Mouse (Mus musculus) layer of hippocampus, postnatal 14 days (tissue): ENCODE results near the gene Leprot. TPM values are rescaled to one million over a fixed set of nuclear protein-coding genes. Genes with fewer than 3 reads are reported as not detected.

ENCODE experiments used
- DNase-seq, 2 experiments: peaks; one replicate each; pipeline ENCODE4 v3.0.0; 2021 to 2022; ENCODE audit warnings: low spot score in 2 of 2, mixed read lengths in 1 of 2
- long read RNA-seq, 2 experiments: library from polyadenylated mRNA; stranded (forward); transcript quantifications; one replicate each; pipeline ENCODE4 v2.0.0; 2021
- total RNA-seq, 2 experiments: library from RNA; stranded (reverse); gene quantifications; 2 replicates each; pipeline ENCODE4 v1.2.3; 2021

Gene Leprot
- total RNA-seq, result 10 to 100 TPM; 28.1 to 33.2 TPM
- long read RNA-seq, experiment 1, transcript Leprot-201 (4 exons, 1,898 nt), result major isoform, 34 of 35 reads
- long read RNA-seq, experiment 1, partial matches to known transcripts, result 0 of 35 reads
- long read RNA-seq, experiment 1, other reads (novel, unspliced or antisense), result 1 of 35 reads
- long read RNA-seq, experiment 2, transcript Leprot-201 (4 exons, 1,898 nt), result major isoform, 58 of 60 reads
- long read RNA-seq, experiment 2, partial matches to known transcripts, result 2 of 60 reads
- long read RNA-seq, experiment 2, other reads (novel, unspliced or antisense), result 0 of 60 reads

DNA sequence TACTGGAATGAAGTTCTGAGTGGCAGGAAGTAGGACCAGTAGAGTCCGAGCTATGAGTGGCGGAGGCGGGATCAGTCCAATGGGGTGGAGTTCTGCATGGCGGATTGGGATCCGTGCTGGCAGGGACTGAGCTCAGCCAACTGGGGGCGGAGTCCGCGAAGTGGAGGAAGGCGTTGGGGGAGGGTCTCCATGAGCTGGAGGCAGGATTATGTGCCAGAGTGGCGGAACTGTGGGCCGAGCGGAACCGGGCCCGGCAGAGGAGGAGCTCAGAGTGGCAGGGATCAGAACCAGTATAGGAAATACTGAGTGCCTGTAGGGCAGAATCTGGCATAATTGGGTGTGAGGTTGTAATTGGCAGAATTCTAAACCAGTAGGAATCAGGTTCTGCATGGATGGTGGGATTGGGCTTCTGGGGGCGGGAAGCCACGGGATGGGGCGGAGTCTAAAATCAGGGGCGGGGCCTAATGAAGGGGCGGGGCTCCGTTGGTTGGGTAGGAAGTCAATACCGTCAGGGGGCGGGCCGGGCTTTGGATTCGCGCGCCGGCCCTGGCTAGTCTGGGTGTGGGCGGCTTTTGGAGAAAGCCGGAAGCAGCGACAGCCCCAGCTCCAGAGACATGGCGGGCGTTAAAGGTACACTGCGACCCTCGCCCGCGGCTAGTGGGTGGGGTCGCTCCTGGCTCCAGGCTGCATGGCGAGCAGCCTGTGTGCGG, at the start of gene Leprot:
Gene Leprot (plus strand): TSS at position 523 of the 710 bp plus-strand sequence.
- peak; percentile 100 for DNase-seq

DNA sequence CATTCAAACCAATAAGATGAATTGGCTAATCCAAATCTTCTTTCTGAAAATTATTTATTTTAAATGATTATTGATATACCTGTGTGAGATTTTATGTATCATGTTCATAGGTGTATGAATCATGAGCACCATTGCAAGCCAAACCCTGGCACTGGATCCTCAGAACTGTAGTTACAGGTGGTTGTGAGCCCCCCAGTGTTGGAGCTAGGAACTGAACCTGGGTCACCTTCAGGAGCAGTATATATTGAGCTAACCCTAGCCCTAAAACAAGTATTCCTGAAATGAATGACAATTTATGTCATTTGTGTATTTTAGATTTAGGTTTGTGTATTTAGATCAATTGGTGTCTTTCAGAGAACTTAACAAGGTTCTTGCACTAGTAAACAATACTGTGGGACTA, 45.8 kb upstream of the Leprot start:
- DNase-seq, result no peak

DNA sequence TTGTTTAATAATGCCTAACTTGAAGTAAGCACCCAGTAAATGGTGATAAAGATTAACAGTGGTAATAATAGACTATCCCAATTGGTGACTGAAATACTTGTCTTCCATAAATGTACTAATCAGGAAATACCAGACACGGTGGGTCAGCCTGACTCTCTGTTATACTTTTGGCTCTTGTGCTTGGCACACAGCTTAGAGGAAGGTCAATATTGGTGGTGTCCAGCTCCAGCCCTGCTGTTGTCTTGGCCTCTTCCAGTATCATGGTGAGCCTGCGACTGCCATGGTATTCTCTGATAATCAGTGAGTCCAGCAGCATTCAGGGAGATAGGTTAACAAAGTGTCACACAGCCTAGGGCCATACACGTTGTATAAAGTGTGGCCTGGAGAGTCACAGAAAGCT, 43.9 kb upstream of the Leprot start:
- DNase-seq, result no peak

DNA sequence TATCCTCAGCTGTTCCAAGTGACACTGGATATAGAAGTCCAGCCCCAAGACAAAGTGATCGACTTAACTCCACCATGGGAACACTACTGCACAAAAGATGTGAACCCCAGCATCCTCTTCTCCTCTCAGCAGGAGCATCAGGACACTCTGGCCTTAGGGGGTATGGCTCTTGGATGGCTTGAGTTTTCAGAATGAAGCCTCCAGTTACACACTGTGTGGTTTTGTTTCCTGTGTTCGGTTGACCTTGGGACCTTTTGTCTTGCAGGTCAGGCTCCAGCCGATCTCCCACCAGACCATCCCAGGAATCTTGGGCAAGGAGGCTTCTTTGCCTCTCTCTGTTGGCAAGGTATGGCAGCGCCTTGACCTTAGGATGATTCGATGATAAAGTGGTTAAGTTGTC, 31.0 kb upstream of the Leprot start:
- no peak for DNase-seq

DNA sequence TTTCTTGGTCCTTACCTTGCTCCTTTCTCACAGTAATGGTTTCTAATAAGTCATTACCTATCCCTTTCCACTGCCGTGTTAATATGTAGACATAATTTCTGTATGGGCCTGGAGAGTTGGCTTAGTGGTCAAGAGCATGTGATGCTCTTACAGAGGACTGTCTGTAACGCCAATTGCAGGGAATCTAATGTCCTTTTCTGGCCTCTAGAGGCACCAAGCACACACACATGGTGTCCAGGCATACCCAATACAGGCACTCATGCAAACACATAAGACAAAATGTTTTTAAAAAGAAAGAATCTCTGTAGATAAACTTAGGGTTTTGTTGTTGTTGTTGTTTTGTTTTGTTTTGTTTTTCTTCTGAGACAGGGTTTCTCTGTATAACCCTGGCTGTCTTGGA, 29.8 kb upstream of the Leprot start:
- DNase-seq, result no peak

DNA sequence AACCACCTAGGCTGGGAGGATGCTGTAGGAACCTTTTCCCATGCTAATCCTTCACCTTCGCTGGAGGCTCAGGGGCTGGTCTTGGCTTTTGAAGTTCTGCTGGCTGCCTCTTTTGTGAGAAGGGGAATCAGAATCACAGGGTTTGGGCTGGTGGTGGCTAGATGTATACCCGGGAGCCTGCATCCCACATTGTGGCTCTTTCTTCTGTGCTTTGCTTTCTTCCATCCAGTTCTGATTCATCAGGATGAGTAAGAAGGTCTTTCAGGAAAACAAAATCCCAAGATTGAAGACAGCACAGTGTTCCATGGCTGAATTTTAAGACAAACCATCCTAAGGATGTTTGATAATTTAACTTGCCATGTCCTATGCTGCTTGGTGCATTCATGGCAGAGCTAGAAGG, 27.3 kb upstream of the Leprot start:
- DNase-seq, result no peak

DNA sequence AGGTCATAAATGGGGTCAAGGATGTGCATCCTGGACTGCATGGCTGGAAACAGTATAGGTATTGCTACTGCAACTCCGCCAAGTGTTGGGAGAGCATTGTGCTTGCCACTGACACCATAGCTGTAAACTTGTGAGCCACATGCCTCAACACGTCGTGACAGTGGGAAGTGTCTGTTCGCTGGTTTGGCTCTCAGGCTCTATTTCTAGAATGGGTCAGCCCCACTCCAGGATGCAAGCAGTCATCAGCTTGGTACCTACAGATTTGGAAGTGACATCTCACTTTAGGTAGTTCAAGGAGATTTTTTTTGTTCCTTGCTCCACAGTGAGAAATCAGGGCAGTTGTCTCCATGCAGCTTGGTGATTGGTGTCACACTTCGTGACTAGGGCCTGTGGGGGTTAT, 26.3 kb upstream of the Leprot start:
- DNase-seq, result no peak

DNA sequence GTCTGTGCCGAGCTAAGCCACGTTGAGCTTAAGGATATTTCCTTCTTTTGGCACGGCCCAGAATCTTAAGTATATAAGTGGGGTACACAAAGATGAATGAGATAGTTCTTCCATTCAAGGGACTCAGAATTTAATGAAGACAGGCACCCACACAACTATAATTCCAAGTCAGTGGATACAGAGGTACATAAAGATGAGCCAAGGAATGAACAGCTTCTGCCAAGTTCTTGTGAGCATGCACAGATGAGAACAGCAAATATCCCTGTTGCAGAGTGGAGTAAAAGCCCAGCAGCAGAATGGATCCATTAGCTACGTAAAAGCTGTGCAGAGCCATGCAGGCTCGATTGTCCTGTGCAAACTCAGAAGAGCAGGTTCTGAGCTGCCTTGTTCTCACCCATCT, 22.2 kb upstream of the Leprot start:
- DNase-seq, result no peak

DNA sequence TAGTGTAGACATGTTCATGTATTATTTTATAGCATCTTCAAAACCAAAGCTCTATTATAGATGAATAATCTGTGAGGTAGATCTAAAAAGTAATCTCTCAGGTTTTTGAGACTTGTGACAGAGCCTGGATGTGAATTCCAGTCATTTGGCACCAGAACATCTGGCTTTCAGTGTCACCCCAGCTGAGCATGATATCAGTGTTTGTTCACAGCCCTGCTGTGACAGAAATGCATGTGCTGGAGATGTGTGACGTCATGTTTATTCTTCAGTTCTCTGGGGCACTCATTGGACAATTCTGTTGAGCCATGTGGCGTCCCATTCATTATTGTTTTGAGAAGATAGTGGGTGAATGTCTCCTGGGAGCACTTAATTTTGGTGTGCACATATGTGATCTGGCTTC, 11.9 kb upstream of the Leprot start:
- DNase-seq, result no peak

DNA sequence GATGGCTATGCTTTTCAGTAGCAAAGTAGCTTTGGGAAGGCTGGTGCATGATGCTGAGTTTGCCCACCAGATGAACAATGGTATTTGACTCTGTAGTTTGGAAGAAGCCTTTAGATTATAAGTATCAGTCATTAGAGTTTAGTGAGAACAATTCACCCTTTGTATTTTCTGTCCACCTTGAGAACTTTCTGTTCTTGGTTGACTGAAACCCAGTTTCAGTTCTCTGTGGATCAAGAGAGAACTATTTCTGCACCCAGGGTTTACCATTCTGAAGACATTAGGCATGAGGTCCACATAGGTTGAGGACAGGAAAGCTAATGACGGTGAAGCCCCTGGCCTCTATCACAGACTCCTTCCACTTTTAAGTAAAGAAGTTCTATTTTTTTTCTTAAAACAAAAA, 10.0 kb upstream of the Leprot start:
- DNase-seq, result no peak

DNA sequence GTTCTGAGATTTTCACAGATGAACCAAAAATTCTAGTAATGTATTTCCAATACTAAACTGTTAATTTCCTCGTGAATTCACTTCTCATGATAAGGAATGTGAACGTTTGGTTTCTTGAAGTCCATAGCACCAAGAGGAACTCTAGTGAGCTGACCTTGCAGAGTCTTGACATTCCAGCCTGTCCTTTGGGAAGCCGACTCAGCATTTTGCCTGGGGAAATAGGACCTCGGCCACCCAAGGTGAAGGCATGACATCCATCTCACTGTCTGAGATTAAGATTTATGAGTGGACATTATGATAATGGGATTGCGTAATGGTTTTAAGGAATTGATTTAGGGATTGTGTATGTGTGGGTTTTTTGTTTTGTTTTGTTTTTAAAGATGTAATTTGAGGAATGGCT, 6.9 kb upstream of the Leprot start:
- no peak for DNase-seq

DNA sequence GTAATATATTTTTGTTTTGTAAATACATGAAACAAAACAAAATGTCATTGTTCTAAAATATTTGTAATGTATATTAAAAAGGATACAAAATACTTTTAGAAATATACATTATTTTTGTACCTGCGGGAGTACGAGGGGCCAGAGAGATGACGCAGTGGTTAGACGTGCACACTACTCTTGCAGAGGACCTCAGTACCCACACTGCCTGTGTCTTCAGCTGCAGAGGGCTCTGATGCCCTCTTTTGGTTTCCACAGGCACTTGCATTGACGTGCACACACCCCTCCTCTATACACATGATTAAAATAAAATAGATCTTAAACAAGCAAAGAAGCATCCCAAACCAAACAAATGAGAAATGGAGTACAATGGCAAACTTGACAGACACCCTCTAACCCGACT, 4.8 kb upstream of the Leprot start:
- DNase-seq, result no peak

DNA sequence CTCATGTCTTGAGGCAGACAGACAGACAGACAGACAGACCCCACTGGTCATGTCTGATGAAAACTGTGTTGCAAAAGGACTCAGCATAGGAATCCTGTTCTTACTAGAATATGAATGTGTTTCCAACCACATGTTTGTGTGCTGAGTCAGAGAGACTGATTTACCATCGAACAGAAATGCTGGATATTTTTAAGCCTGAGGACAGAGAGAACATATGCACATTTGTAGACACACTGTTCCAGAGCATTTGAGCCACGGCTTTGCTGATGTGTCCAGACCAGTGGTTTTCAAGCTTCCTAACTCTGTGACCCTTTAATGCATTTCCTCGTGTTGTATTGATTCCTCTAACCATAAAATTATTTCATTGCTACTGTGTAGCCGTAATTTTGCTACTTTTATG, 4.3 kb upstream of the Leprot start:
- DNase-seq, result no peak

DNA sequence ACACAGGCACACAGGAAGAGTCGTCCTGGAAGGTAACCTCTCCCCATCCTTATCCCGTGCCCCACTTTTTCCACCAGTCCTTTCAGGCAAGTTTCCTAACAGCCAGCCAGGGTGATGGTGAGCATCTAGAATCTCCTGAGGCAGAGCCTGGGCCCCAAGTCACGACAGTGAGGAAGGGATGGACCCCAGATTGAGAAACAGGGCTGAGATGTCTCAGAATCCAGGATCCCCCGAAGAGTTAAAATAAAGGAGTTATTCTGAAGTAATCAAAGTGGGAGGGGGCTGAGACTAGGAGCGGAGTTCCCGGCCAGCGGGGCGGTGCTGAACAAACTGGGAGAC, 692 bp upstream of the Leprot start:
- no peak for DNase-seq

DNA sequence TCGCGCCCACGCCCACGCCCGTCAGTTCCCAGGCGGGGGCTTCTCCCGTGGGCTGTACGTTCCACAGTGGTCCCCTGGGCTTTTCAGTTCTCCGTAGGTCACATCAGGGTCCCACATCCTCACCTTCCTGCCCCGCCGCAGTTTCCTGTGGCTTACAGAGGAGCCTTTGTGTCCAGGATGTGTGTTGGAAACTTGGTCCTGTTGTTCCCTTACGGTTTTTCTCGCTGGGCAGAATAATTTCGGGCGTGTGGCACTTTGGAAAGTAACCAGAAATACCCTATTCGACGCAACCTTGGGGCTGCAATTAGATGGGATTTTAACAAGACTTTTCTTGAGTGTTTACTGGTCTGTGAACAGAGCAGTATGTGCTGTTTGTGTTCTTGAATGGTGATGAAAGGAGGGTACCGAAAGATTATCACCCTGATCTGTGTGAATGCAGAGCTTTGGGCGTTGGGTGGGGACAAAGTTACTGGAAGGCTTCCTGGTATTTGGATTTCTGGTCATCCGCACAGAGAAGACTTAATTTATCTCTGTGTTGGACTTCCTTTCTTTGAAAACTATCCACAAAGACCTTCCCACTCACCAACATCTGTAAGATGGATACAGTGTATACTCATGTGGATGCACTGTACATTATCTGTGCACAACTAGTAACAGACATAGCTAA, 591 bp downstream of the Leprot start:
- DNase-seq, result peak in 1 of 2 experiments; percentile 60

DNA sequence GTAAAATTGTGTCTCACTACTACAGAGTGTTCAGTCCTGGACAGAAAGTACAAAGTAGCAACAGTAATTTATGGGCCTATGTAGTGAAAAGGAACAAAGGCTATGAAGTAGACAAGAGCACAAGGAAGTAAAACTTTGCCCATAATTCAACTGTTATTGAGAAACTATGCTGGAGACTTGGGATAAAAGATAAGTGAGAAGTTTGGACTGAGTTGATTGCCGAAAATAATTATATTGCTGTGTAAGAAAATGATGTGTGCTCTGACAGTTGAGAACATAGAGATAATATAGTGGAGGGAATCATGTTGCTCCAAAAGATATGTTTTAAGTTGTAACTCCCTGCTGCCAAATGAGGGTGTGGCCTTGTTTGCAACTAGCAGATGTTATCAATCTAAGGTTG, 1.2 kb downstream of the Leprot start:
- no peak for DNase-seq

DNA sequence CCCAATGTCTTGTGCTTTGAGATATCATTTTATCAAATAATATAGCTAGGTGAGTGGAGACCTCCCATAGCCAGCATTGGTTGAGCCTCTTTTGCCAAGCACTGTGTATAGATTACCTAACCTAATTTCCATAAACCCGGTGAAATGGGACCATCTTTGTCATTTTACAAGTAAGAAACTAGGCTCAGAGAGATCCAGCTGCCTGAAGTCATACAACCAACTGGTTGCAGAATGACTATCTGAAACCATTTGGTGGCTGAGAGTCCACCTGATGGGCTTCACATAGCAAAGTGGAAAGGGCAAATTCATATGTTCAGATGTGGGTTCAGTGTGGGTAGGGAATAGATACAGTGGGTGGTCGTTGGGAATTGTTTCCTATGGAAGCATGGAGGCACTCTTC, 3.4 kb downstream of the Leprot start:
- DNase-seq, result no peak

DNA sequence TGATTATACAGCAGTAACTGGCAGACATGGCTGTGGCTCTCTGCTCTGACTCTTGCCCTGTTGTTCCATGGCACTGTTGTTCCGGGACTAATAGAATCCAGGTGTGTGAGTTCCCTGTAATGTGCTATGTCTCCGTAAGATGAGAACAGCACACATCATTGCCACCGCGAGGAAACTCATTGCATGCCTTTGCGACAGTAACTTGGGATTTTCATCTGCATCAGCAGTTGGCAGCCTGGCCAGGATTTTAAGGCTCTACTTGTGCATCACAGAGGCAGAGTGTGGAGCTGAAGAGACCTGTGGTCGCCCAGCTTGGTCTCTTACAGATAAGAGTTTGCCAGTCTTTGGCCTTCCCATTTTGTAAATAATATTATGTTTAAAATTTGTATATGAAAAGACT, 6.7 kb downstream of the Leprot start:
- no peak for DNase-seq

DNA sequence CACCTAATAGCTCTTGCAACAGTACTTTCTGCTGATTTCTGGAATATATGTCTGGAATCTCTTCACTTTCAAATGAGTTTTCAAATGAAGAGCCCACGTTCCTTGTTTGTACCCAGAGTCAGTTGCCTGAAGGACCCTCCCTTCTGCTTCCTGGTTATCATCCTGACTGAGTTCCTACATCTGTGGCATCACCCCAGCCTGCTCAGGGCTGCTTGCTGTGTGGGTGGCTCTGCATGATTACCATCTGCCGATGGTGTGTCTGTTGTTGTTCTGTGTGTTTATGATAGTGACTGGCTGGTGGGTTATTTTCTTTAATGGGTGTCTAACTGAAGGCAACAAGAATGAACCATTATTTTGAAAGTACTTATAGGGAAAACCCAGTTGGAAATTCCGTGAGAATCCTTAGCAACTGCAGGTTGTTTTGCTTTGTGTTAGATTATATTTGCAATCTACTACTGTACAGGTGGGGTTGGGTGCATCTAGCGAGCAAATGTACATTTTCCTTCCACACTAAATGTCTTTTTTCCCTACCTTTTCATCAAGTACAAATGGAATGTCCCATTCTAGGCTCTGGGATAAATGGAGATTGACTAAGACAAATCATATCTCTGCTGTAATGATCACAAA, 7.4 kb downstream of the Leprot start:
- peak in 1 of 2 experiments; percentile 41 for DNase-seq

DNA sequence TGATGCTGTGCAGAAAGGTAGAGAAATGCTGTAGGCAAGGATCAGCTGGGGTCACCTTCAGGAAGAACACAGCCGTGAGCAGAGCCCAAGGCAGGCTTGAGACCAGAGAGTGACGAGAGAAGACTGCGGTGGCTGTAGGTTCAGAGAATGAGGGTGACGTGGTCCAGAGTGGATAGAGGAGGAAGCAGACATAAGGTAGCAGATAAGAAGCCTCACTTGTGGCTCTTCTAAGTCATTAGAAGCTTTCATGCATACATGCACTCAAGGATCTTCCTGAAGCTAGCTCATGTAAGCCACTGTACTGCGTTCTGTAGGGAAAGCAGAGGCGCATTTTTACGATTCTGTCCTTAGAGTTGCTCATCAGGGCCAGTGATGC, 7.9 kb downstream of the Leprot start:
- no peak for DNase-seq

DNA sequence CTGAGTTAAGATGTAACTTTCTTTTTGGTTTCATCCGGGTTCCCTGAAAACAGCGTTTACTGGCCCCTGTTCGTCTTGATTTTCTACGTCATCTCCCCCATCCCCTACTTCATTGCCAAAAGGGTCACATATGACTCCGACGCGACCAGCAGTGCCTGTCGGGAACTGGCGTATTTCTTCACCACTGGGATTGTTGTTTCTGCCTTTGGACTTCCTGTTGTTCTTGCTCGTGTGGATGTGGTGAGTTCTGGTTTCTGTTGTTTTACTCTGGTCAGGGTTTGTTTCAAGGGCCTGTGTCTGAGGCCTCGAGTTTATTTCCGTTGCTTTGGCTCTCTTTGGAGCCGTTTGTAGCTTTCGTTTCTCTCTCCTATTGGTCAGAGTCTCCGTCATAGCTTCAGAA, 8.5 kb downstream of the Leprot start:
- no peak for DNase-seq

DNA sequence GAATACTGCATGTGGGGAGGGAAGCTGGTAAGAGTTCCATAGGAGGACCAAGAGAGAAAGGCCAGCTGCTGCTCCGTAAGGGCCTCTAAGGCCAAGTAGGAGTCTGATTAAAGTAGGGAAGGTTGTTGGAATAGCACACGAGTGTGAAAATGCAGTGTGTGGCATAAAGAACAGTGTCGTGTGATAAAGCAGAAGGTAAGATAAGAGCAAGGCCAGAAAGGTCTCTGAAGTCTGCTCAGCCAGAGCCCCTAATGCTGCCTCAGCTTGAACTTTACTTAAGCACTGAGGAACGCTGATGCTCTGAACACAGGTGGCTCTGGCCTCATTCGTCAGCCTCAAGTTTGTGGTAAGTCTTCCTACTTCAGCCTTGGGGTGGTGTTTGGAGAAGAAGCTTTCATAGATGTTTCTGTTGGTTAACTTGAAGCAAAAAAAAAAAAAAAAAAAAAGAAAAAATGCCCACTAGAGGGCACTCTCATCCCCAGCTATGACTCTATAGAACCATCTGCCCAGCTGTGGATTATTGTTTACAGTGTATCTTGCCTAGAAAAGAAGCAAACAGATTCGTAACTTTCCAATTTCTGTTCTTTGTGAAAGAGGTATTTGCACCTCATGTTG, 9.5 kb downstream of the Leprot start:
- no peak for DNase-seq
